Mouse (Mus musculus): ENCODE data around the gene Ace3. TPM values are rescaled to one million over a fixed set of nuclear protein-coding genes. Genes with fewer than 3 reads are reported as not detected.

The Ace3 gene
- total RNA-seq, 4 experiments from 2014 or later = not detected

- DNase-seq (ENCODE audit: low spot score) = no peak
Measured at GRCm38 (mm10) chr11:106044349-106044748, 49.9 kb downstream of the Ace3 start.

GRCm38 (mm10) chr11:106045256-106045655, 50.8 kb downstream of the Ace3 start:
- no peak for DNase-seq (ENCODE audit: low spot score)

- DNase-seq (ENCODE audit: low spot score) = no peak
Measured at GRCm38 (mm10) chr11:106045780-106046179, 51.3 kb downstream of the Ace3 start.

DNA sequence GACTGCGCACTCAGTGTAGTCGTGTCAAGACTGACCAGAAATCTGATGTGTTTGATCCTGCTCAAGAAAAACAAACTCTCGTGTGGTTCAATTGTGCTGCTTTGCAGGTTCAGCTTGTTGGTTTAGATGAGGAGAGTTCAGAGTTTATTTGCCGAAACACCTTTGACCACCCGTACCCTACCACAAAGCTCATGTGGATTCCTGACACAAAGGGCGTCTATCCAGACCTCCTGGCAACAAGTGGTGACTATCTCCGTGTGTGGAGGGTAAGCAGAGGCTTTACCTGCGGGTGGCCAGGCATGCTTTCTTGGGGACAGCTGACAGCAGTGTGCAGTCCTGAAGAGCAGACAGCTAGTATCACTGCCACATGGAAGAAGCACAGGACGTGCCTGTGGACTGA, 52.1 kb downstream of the Ace3 start:
- no peak for DNase-seq (ENCODE audit: low spot score)

GRCm38 (mm10) chr11:106053921-106054320, 59.4 kb downstream of the Ace3 start:
- DNase-seq (ENCODE audit: low spot score) = no peak

GRCm38 (mm10) chr11:106054600-106054999, 60.1 kb downstream of the Ace3 start:
- no peak for DNase-seq (ENCODE audit: low spot score)

Other genes starting within 250 kb of the Ace3 start
- 10 to 100 TPM in 1 of 4 experiments, 1 to 10 TPM in 3; 7.5 to 11.0 (median 8.7) TPM for gene Cyb561, start 41.3 kb upstream of the Ace3 start, total RNA-seq (2022)
- gene Ace, start 26.7 kb upstream of the Ace3 start, total RNA-seq (2022) = 10 to 100 TPM; 13.9 to 25.6 (median 19.4) TPM
- gene Kcnh6, start 13.4 kb downstream of the Ace3 start, total RNA-seq (2022) = not detected
- 10 to 100 TPM; 35.1 to 41.9 (median 38.4) TPM for gene Dcaf7, start 42.2 kb downstream of the Ace3 start, total RNA-seq (2022)
- 10 to 100 TPM; 56.4 to 73.0 (median 65.0) TPM for gene Taco1, start 71.4 kb downstream of the Ace3 start, total RNA-seq (2022)
- gene Map3k3, start 89.9 kb downstream of the Ace3 start, total RNA-seq (2022) = 10 to 100 TPM; 34.7 to 38.5 (median 36.1) TPM
- not detected for gene Gm10840, start 166.2 kb downstream of the Ace3 start, total RNA-seq (2022)
- 1 to 10 TPM; 1.7 to 3.9 (median 3.4) TPM for gene Limd2, start 166.2 kb downstream of the Ace3 start, total RNA-seq (2022)
- gene Strada, start 207.5 kb downstream of the Ace3 start, total RNA-seq (2022) = 1 to 10 TPM; 4.8 to 8.5 (median 7.6) TPM
- 10 to 100 TPM; 71.6 to 93.0 (median 85.9) TPM for gene Ccdc47, start 221.7 kb downstream of the Ace3 start, total RNA-seq (2022)
- 10 to 100 TPM; 24.7 to 30.7 (median 27.3) TPM for gene Ddx42, start 222.3 kb downstream of the Ace3 start, total RNA-seq (2022)